Mouse (Mus musculus): ENCODE results near the gene Pelo.

GRCm38 (mm10) chr13:115098227-115098626 lies 8.2 kb upstream of the Pelo start:
- TF ChIP-seq CTCF (IDR thresholded peaks at IDR 0.05; ENCODE audit: low read depth) (no peak), EP300 (IDR thresholded peaks at IDR 0.05; ENCODE audit: low read depth) (no peak)

Measured in liver, postnatal 0 days (tissue).